9 mouse cellular contexts compared by ENCODE assay signal in the genomic region with DNA sequence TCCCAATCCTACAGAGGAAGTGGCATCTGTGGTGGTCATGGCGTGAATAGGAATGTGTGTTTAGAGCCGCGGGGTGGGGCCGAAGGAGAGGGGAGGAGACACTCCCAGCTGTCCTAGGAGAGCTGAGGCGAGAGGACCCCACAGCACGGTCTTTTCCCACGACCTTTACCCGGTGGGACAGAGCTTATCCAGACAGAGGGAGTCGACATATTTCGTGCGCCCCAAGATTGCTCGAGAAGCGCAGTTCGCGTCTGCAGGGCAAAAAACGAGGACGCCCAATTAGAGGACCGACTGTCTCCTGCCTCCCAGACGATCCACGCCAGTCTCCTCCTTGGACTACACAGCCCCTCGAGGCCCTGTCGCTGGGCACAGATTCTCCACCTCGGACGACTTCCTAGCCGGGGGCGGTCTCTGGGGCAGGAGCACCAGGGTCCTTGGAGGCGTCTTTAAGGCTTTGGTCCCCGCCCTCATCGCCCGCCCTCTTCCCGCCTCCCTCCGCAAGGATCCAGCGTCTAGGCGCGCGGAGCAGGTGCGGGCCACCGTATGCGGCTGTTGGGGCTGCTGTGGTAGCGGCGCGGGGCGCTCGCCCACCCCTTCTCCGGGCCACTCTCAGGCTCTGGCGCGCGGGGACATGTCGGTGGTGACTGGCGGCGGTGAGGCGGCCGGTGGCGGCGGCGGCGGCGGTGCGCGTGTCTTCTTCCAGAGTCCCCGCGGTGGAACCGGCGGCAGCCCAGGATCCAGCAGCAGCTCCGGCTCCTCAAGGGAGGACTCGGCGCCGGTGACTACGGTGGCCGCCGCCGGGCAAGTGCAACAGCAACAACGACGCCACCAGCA. TPM values are rescaled to one million over a fixed set of nuclear protein-coding genes. Genes with fewer than 3 reads are reported as not detected.
A peak's percentile ranks its signal among the peaks of the same experiment; 100 is the strongest.
DNase-seq lines count a peak whose midpoint lies in the region; ATAC-seq and TF ChIP-seq lines count a peak whose summit lies in the region.
"Had no signal": no experiment of that assay in that cellular context is flagged by ENCODE, and none has a peak within 500 bp of the region (broad histone marks: within the 10 kb centered on the region; RNA-seq: fewer than 3 reads in every experiment).

Ppp1r14c (plus strand) TSS at position 22 of the 834 bp plus-strand sequence.

- H3K4me3 ChIP-seq in forebrain, embryonic 10.5 days, result peak within 1 kb of the TSS; percentile 69
- H3K4me3 ChIP-seq in heart, embryonic 13.5 days, result peak within 1 kb of the TSS; percentile 90
- H3K4me3 ChIP-seq in liver, embryonic 14.5 days (ENCODE audit: insufficient read depth in 1 of 2, low read depth in 2 of 2, low read length in 2 of 2), result peak within 1 kb of the TSS; percentile 24 to 44; a peak in 3 of 4 replicates
- H3K4me3 ChIP-seq in neural tube, embryonic 14.5 days (ENCODE audit: low read depth, low read length), result peak within 1 kb of the TSS; percentile 69

- no peak for TF ChIP-seq EP300 in liver, embryonic 14.5 days (IDR thresholded peaks at IDR 0.05; ENCODE audit: low read depth)

- DNase-seq in urinary bladder, adult 2 months (ENCODE audit: low spot score), result peak; percentile 24
- no peak for DNase-seq in urinary bladder, postnatal 10 days (ENCODE audit: low spot score)
- DNase-seq in forebrain, embryonic 10.5 days (ENCODE audit: extremely low spot score, low spot score), result peak; percentile 58
- peak; percentile 57 to 68 for DNase-seq in kidney, postnatal 4 days
- DNase-seq in liver, embryonic 14.5 days (ENCODE audit: low read depth in 3 of 3, low spot score in 3 of 3), result no peak
- no peak for DNase-seq in T-cell, adult 2 months (ENCODE audit: low spot score)

- H3K36me3 ChIP-seq in forebrain, embryonic 10.5 days (replicated peaks), result no peaks in the 10 kb centered on the region
- peaks cover 12% of the 10 kb centered on the region for H3K36me3 ChIP-seq in heart, embryonic 13.5 days
- H3K36me3 ChIP-seq in liver, embryonic 14.5 days (replicated peaks; ENCODE audit: control insufficient read depth, insufficient read depth, low read depth), result no peaks in the 10 kb centered on the region
- H3K36me3 ChIP-seq in neural tube, embryonic 14.5 days (ENCODE audit: control insufficient read depth, insufficient read depth, low read length), result no peaks in the 10 kb centered on the region
- H3K36me3 ChIP-seq: G1E had no signal

- TF ChIP-seq CTCF in liver, embryonic 14.5 days (IDR thresholded peaks at IDR 0.05; ENCODE audit: low read depth), result no peak

- ATAC-seq in heart, embryonic 13.5 days (ENCODE audit: extremely low read depth, insufficient number of reproducible peaks, low FRiP score, low TSS enrichment), result peak; percentile 76
- no peak for ATAC-seq in liver, embryonic 14.5 days (ENCODE audit: insufficient read depth)
- ATAC-seq in neural tube, embryonic 14.5 days (ENCODE audit: low read depth), result peak; percentile 91

- H3K27ac ChIP-seq in forebrain, embryonic 10.5 days, result peak within 1 kb of the TSS; percentile 73
- H3K27ac ChIP-seq in heart, embryonic 13.5 days (replicated peaks), result peak within 1 kb of the TSS; percentile 89
- H3K27ac ChIP-seq in liver, embryonic 14.5 days, result no peak within 1 kb of the TSS
- H3K27ac ChIP-seq in neural tube, embryonic 14.5 days (ENCODE audit: low read depth, low read length), result peak within 1 kb of the TSS; percentile 80

- H3K4me2 ChIP-seq in heart, embryonic 13.5 days, result peak within 1 kb of the TSS; percentile 80
- H3K4me2 ChIP-seq in liver, embryonic 14.5 days (ENCODE audit: low read depth), result peak within 1 kb of the TSS; percentile 58
- peak within 1 kb of the TSS; percentile 53 for H3K4me2 ChIP-seq in neural tube, embryonic 14.5 days (ENCODE audit: low read depth, low read length)

- peaks cover 20% of the 10 kb centered on the region for H3K4me1 ChIP-seq in forebrain, embryonic 10.5 days
- peaks cover 28% of the 10 kb centered on the region for H3K4me1 ChIP-seq in heart, embryonic 13.5 days
- no peaks in the 10 kb centered on the region for H3K4me1 ChIP-seq in liver, embryonic 14.5 days (replicated peaks; ENCODE audit: control insufficient read depth in 2 of 2, insufficient read depth in 2 of 2, low read length in 1 of 2)
- no peaks in the 10 kb centered on the region for H3K4me1 ChIP-seq in neural tube, embryonic 14.5 days (ENCODE audit: control insufficient read depth, insufficient read depth, low read length)

- 0 out of 2 replicates have a peak, but pooled peaks cover 3% of the 10 kb centered on the region for H3K9me3 ChIP-seq in forebrain, embryonic 10.5 days
- H3K9me3 ChIP-seq in heart, embryonic 13.5 days, result no peaks in the 10 kb centered on the region
- no peaks in the 10 kb centered on the region for H3K9me3 ChIP-seq in liver, embryonic 14.5 days (ENCODE audit: control insufficient read depth, low read length)
- no peaks in the 10 kb centered on the region for H3K9me3 ChIP-seq in neural tube, embryonic 14.5 days (ENCODE audit: control insufficient read depth, low read length)

- 0% methylated on average over 72 of the region's 74 CpGs for WGBS in forebrain, embryonic 10.5 days
- under 1% methylated on average over 74 of the region's 74 CpGs for WGBS in heart, embryonic 13.5 days
- WGBS in liver, embryonic 14.5 days (ENCODE audit: insufficient replicate concordance), result under 1% methylated on average over 72 of the region's 74 CpGs
- under 1% methylated on average over 72 of the region's 74 CpGs for WGBS in neural tube, embryonic 14.5 days

- H3K27me3 ChIP-seq in forebrain, embryonic 10.5 days (ENCODE audit: poor library complexity, severe bottlenecking), result peaks cover 47% of the 10 kb centered on the region
- H3K27me3 ChIP-seq in heart, embryonic 13.5 days (replicated peaks), result no peaks in the 10 kb centered on the region; the same call in 1 of the 2 replicates
- H3K27me3 ChIP-seq in liver, embryonic 14.5 days (ENCODE audit: control insufficient read depth, insufficient read depth, low read length), result peaks cover 17% of the 10 kb centered on the region
- no peaks in the 10 kb centered on the region for H3K27me3 ChIP-seq in neural tube, embryonic 14.5 days (ENCODE audit: control insufficient read depth, insufficient read depth, low read length)

- peak within 1 kb of the TSS; percentile 95 for H3K9ac ChIP-seq in heart, embryonic 13.5 days
- no peak within 1 kb of the TSS for H3K9ac ChIP-seq in liver, embryonic 14.5 days (replicated peaks)
- H3K9ac ChIP-seq in neural tube, embryonic 14.5 days (replicated peaks; ENCODE audit: low read depth, low read length), result peak within 1 kb of the TSS; percentile 78

RNA-seq across cellular contexts. Expression of gene Ppp1r14c, which starts in this region (rescaled TPM):
- polyA plus RNA-seq in urinary bladder, adult 2 months (2012; rRNA removed), result 2.3 and 2.4 TPM in 2 replicates
- 1.3 and 1.5 TPM in 2 replicates for polyA plus RNA-seq in forebrain, embryonic 10.5 days (2016; fragmentation: Nextera tagmentation; extraction: Ambion mirVana)
- polyA plus RNA-seq in heart, embryonic 13.5 days (2015; fragmentation: Nextera tagmentation; extraction: Ambion mirVana), result 189 and 199 TPM in 2 replicates
- polyA plus RNA-seq in liver, embryonic 14.5 days (2012; rRNA removed), result 0.05 TPM in 1 of 2 replicates, not detected in the other
- polyA plus RNA-seq in liver, embryonic 14.5 days (2014; fragmentation: Nextera tagmentation; extraction: Ambion mirVana), result 0.08 TPM in 1 of 2 replicates, not detected in the other
- 57.3 and 69.0 TPM in 2 replicates for polyA plus RNA-seq in neural tube, embryonic 14.5 days (2014; fragmentation: Nextera tagmentation; extraction: Ambion mirVana)
- polyA plus RNA-seq: G1E had no signal

Comparison
In these comparisons a context has a peak if more than half of its experiments do, and no peak if none do; other contexts are left out.
1. RNA of gene Ppp1r14c (polyA plus RNA-seq): 189 to 199 TPM in heart, embryonic 13.5 days and 57.3 to 69.0 TPM in neural tube, embryonic 14.5 days; 2.3 to 2.4 TPM in urinary bladder, adult 2 months, 1.3 to 1.5 TPM in forebrain, embryonic 10.5 days and 0.05 to 0.08 TPM in liver, embryonic 14.5 days; every median in the first group is over 10 times any median in the second.
2. DNase-seq: peak in urinary bladder, adult 2 months (single experiment), forebrain, embryonic 10.5 days (single experiment) and kidney, postnatal 4 days (2 of 2); none in urinary bladder, postnatal 10 days (single experiment), liver, embryonic 14.5 days (0 of 3) and T-cell, adult 2 months (single experiment).
3. H3K4me3 ChIP-seq: peak in every context shown above with its lines; median percentile 90 in heart, embryonic 13.5 days; 69 in forebrain, embryonic 10.5 days; 69 in neural tube, embryonic 14.5 days; 34 in liver, embryonic 14.5 days.
4. Peak in every context shown above with its lines, with median percentiles within 50 percentile points of each other: H3K4me2 ChIP-seq.